Mouse (Mus musculus): ENCODE results near the gene Slc25a14. TPM values are rescaled to one million over a fixed set of nuclear protein-coding genes. Genes with fewer than 3 reads are reported as not detected.

Gene Slc25a14
- total RNA-seq, 2 experiments from 2014 or later: 2.5 to 3.3 TPM

Small RNAs within 50 kb of the gene (microRNA-seq; reads per million reads assigned to microRNA genes)
- gene Gm27828: 0 reads per million in 2 experiments

Other genes with a start within 250 kb of the Slc25a14 start
- gene Elf4, start 160.3 kb upstream of the Slc25a14 start, total RNA-seq (2021): 10 to 100 TPM; 15.3 to 16.7 TPM
- gene Aifm1, start 109.8 kb upstream of the Slc25a14 start, total RNA-seq (2021): 10 to 100 TPM; 92.5 to 97.6 TPM
- under 1 TPM in 1 of 2 experiments, not detected in 1; 0.30 TPM for gene Rab33a, start 104.1 kb upstream of the Slc25a14 start, total RNA-seq (2021)
- 10 to 100 TPM; 10.6 to 13.3 TPM for gene Zfp280c, start 28.9 kb upstream of the Slc25a14 start, total RNA-seq (2021)
- not detected for gene Gpr119, start 51.1 kb downstream of the Slc25a14 start, total RNA-seq (2021)
- gene Rbmx2, start 71.6 kb downstream of the Slc25a14 start, total RNA-seq (2021): 1 to 10 TPM; 3.9 to 4.6 TPM

All from heart, postnatal 10 days (tissue).